Mouse (Mus musculus): ENCODE measurements around the gene Msto1. TPM values are rescaled to one million over a fixed set of nuclear protein-coding genes. Genes with fewer than 3 reads are reported as not detected.

Gene Msto1
- polyA plus RNA-seq, 2 experiments: 43.0 to 49.9 TPM

- DNase-seq (ENCODE audit: low spot score) (no peak), ATAC-seq (ENCODE audit: low FRiP score, low read depth) (no peak)
- H3K36me3 ChIP-seq (ENCODE audit: control insufficient read depth, insufficient read depth, low read length): peaks cover 30% of the 10 kb centered on the region
- no peak overlapping the region for H3K9ac ChIP-seq (ENCODE audit: low read depth, low read length, severe bottlenecking)
- H3K9me3 ChIP-seq (ENCODE audit: control insufficient read depth, low read length): 0 out of 2 replicates have a peak, but pooled peaks cover 5% of the 10 kb centered on the region
- no peaks in the 10 kb centered on the region for H3K4me1 ChIP-seq (ENCODE audit: control insufficient read depth, insufficient read depth, low read length)
- no peak overlapping the region for H3K4me3 ChIP-seq (replicated peaks; ENCODE audit: low read length)
- H3K27me3 ChIP-seq (ENCODE audit: control insufficient read depth, insufficient read depth, low read length): no peaks in the 10 kb centered on the region
- 77% methylated on average over 13 of the region's 13 CpGs for WGBS
- no peak overlapping the region for H3K4me2 ChIP-seq (replicated peaks; ENCODE audit: low read depth, low read length, severe bottlenecking)
- no peak overlapping the region for H3K27ac ChIP-seq (replicated peaks; ENCODE audit: low read depth, low read length)
- no peak for TF ChIP-seq POLR2A (IDR thresholded peaks at IDR 0.05; ENCODE audit: borderline replicate concordance, extremely low read depth, insufficient read depth, insufficient read length)
Observed at GRCm38 (mm10) chr3:88918981-88919380, 5.2 kb upstream of the Msto1 start.

DNA sequence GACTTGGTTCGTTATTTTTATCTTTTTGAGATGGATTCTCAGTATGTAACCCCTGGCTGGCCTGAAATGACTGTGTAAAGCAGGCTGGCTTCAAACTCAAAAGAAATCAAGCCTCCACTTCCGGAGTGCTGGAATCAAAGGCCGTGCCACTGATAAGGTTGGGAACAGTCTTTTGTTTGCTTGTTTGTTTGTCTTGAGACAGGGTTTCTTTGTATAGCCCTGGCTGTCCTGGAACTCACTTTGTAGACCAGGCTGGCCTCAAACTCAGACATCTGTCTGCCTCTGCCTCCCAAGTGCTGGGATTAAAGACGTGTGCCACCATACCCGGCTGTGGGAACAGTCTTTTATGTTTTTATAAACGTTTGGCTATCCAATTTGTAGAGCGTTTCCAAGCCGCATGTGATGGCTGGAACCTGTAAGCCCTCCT is 598 bp upstream of the Msto1 start:
- Histone ChIP-seq H3K36me3 (ENCODE audit: control insufficient read depth, insufficient read depth, low read length) (peaks cover 32% of the 10 kb centered on the region), H3K9ac (ENCODE audit: low read depth, low read length, severe bottlenecking) (peak overlapping the region; percentile 76), H3K27ac (replicated peaks; ENCODE audit: low read depth, low read length) (peak overlapping the region; percentile 59), H3K9me3 (ENCODE audit: control insufficient read depth, low read length) (no peaks in the 10 kb centered on the region), H3K27me3 (ENCODE audit: control insufficient read depth, insufficient read depth, low read length) (no peaks in the 10 kb centered on the region), H3K4me1 (ENCODE audit: control insufficient read depth, insufficient read depth, low read length) (no peaks in the 10 kb centered on the region), H3K4me3 (replicated peaks; ENCODE audit: low read length) (peak overlapping the region; percentile 76), H3K4me2 (replicated peaks; ENCODE audit: low read depth, low read length, severe bottlenecking) (peak overlapping the region; percentile 84)
- DNase-seq (ENCODE audit: low spot score): no peak
- ATAC-seq (ENCODE audit: low FRiP score, low read depth): peak; percentile 3; the same call in 1 of the 2 replicates
- no peak for TF ChIP-seq POLR2A (IDR thresholded peaks at IDR 0.05; ENCODE audit: borderline replicate concordance, extremely low read depth, insufficient read depth, insufficient read length)
- 27% methylated on average over 8 of the region's 8 CpGs for WGBS

- no peaks in the 10 kb centered on the region for H3K27me3 ChIP-seq (ENCODE audit: control insufficient read depth, insufficient read depth, low read length)
- peak overlapping the region; percentile 76 for H3K4me3 ChIP-seq (replicated peaks; ENCODE audit: low read length)
- H3K27ac ChIP-seq (replicated peaks; ENCODE audit: low read depth, low read length): no peak overlapping the region
- TF ChIP-seq POLR2A (IDR thresholded peaks at IDR 0.05; ENCODE audit: borderline replicate concordance, extremely low read depth, insufficient read depth, insufficient read length): no peak
- H3K9ac ChIP-seq (ENCODE audit: low read depth, low read length, severe bottlenecking): no peak overlapping the region
- WGBS: 86% methylated on average over 7 of the region's 7 CpGs
- ATAC-seq (ENCODE audit: low FRiP score, low read depth): no peak
- H3K4me1 ChIP-seq (ENCODE audit: control insufficient read depth, insufficient read depth, low read length): no peaks in the 10 kb centered on the region
- peaks cover 50% of the 10 kb centered on the region for H3K36me3 ChIP-seq (ENCODE audit: control insufficient read depth, insufficient read depth, low read length)
- H3K4me2 ChIP-seq (replicated peaks; ENCODE audit: low read depth, low read length, severe bottlenecking): no peak overlapping the region
- no peaks in the 10 kb centered on the region for H3K9me3 ChIP-seq (ENCODE audit: control insufficient read depth, low read length)
- DNase-seq (ENCODE audit: low spot score): no peak
Observed at GRCm38 (mm10) chr3:88912585-88912984, 1.2 kb downstream of the Msto1 start.

DNA sequence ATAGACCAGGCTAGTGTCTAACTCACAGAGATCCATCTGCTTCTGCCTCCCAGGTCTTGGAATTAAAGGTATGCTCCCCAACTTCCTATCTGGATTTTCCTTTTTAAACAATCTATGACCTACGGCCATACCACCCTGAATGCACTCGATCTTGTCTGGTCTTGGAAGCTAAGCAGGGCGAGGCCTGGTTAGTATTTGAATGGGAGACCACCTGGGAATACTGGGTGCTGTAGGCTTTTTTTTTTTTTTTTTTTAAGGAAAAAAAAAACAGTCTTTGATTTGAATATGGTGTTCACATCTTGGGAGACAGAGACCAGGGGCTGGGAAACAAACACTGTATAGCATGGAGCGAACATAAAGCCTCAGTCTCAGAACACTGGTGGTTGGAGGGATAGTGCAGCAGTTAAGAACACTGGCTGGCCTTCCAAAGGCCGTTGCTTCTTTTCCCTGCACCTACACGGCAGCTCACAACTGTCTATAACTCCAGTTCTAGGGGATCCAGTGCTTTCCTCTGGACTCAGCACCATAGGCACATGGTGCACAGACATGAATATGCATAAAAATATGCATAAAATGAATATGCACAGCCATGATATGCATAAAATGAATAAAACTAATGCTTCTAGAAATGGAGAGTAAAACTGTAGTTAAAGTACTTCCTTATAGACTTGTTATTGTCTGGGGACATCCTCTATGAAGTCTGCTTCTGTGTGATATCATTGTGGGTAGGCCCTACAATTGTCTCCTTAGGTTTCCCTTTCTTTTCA is 7.2 kb downstream of the Msto1 start:
- Histone ChIP-seq H3K4me2 (replicated peaks; ENCODE audit: low read depth, low read length, severe bottlenecking) (no peak overlapping the region), H3K4me3 (replicated peaks; ENCODE audit: low read length) (no peak overlapping the region), H3K9me3 (ENCODE audit: control insufficient read depth, low read length) (no peaks in the 10 kb centered on the region), H3K36me3 (ENCODE audit: control insufficient read depth, insufficient read depth, low read length) (peaks cover 97% of the 10 kb centered on the region), H3K9ac (ENCODE audit: low read depth, low read length, severe bottlenecking) (no peak overlapping the region), H3K4me1 (ENCODE audit: control insufficient read depth, insufficient read depth, low read length) (no peaks in the 10 kb centered on the region), H3K27ac (replicated peaks; ENCODE audit: low read depth, low read length) (no peak overlapping the region), H3K27me3 (ENCODE audit: control insufficient read depth, insufficient read depth, low read length) (no peaks in the 10 kb centered on the region)
- ATAC-seq (ENCODE audit: low FRiP score, low read depth): no peak; the same call in 1 of the 2 replicates
- 88% methylated on average over 6 of the region's 6 CpGs for WGBS
- DNase-seq (ENCODE audit: low spot score): no peak
- TF ChIP-seq POLR2A (IDR thresholded peaks at IDR 0.05; ENCODE audit: borderline replicate concordance, extremely low read depth, insufficient read depth, insufficient read length): no peak

- TF ChIP-seq POLR2A (IDR thresholded peaks at IDR 0.05; ENCODE audit: borderline replicate concordance, extremely low read depth, insufficient read depth, insufficient read length): no peak
- no peaks in the 10 kb centered on the region for H3K4me1 ChIP-seq (ENCODE audit: control insufficient read depth, insufficient read depth, low read length)
- no peak overlapping the region for H3K4me2 ChIP-seq (replicated peaks; ENCODE audit: low read depth, low read length, severe bottlenecking)
- no peak overlapping the region for H3K4me3 ChIP-seq (replicated peaks; ENCODE audit: low read length)
- ATAC-seq (ENCODE audit: low FRiP score, low read depth) (no peak), DNase-seq (ENCODE audit: low spot score) (no peak)
- H3K36me3 ChIP-seq (ENCODE audit: control insufficient read depth, insufficient read depth, low read length): peaks cover 96% of the 10 kb centered on the region
- no peaks in the 10 kb centered on the region for H3K27me3 ChIP-seq (ENCODE audit: control insufficient read depth, insufficient read depth, low read length)
- 96% methylated on average over 2 of the region's 2 CpGs for WGBS
- H3K9ac ChIP-seq (ENCODE audit: low read depth, low read length, severe bottlenecking): no peak overlapping the region
- H3K27ac ChIP-seq (replicated peaks; ENCODE audit: low read depth, low read length): no peak overlapping the region
- no peaks in the 10 kb centered on the region for H3K9me3 ChIP-seq (ENCODE audit: control insufficient read depth, low read length)
Observed at GRCm38 (mm10) chr3:88905741-88906140, 8.1 kb downstream of the Msto1 start.
